Mouse (Mus musculus) liver, postnatal 0 days (tissue): Measurements from ENCODE around the gene Gm49776. TPM values are rescaled to one million over a fixed set of nuclear protein-coding genes. Genes with fewer than 3 reads are reported as not detected.

ENCODE experiments used
- ATAC-seq: fragments of 200-750 bp; cut with Nextera tagmentation; 2 replicates; pipeline ENCODE4 v1.8.0; 2017; ENCODE audit warnings: mild to moderate bottlenecking, moderate library complexity
- DNase-seq: peaks from one replicate; pipeline ENCODE4 v3.0.0-alpha.2; 2016
- H3K27ac ChIP-seq: fragments of 300-500 bp; sonication (generic); 2 replicates; pipeline ENCODE4 v1.5.1; 2014; ENCODE audit warnings: antibody characterized with exemption, moderate library complexity, mild to moderate bottlenecking, low read depth
- H3K27me3 ChIP-seq: fragments of 300-500 bp; sonication (generic); 2 replicates; pipeline ENCODE4 v1.6.1; 2014; ENCODE audit warnings: low read length, control low read depth, mixed read lengths; ENCODE audit not compliant: insufficient read depth
- H3K36me3 ChIP-seq: fragments of 300-500 bp; sonication (generic); replicated peaks from 2 replicates; pipeline ENCODE4 v1.6.1; 2014; ENCODE audit warnings: mild to moderate bottlenecking, control low read depth, low read length, moderate library complexity, mixed read lengths; ENCODE audit not compliant: insufficient read depth
- H3K4me1 ChIP-seq: fragments of 300-500 bp; sonication (generic); 2 replicates; pipeline ENCODE4 v1.6.1; 2014; ENCODE audit warnings: antibody characterized with exemption, mild to moderate bottlenecking, control low read depth; ENCODE audit not compliant: insufficient read depth
- H3K4me2 ChIP-seq: fragments of 300-500 bp; sonication (generic); 2 replicates; pipeline ENCODE4 v1.6.1; 2014; ENCODE audit warnings: low read depth, mild to moderate bottlenecking, low read length, moderate library complexity, mixed read lengths
- H3K4me3 ChIP-seq: fragments of 300-500 bp; sonication (generic); 2 replicates; pipeline ENCODE4 v1.5.1; 2014; ENCODE audit warnings: low read depth, low read length
- H3K9ac ChIP-seq: fragments of 300-500 bp; sonication (generic); replicated peaks from 2 replicates; pipeline ENCODE4 v1.6.1; 2014; ENCODE audit warnings: mild to moderate bottlenecking, moderate library complexity
- H3K9me3 ChIP-seq: fragments of 300-500 bp; sonication (generic); 2 replicates; pipeline ENCODE4 v1.6.1; 2016; ENCODE audit warnings: mild to moderate bottlenecking, control low read depth, low read length, mixed read lengths
- CTCF ChIP-seq: sonication (generic); IDR thresholded peaks from 2 replicates; pipeline ENCODE4 v1.5.1; 2016; ENCODE audit warnings: antibody characterized with exemption, low read depth
- EP300 ChIP-seq: IDR thresholded peaks from 2 replicates; pipeline ENCODE4 v1.6.1; 2016; ENCODE audit warnings: antibody characterized with exemption, low read depth, mild to moderate bottlenecking
- WGBS: fragments of 180-500 bp; shearing (Covaris S2); extraction: QIAGEN DNeasy Blood & Tissue Kit; methylation state at CpG from one replicate; pipeline ENCODE4 v1.1.7; 2014; ENCODE audit not compliant: insufficient replicate concordance; 5-methylcytosine and 5-hydroxymethylcytosine counted together
- polyA plus RNA-seq: library from polyadenylated mRNA; unstranded; fragments of >200 nt; fragmentation: Nextera tagmentation; extraction: Ambion mirVana; gene quantifications from 2 replicates; pipeline ENCODE4 v1.2.1, GENCODE M21; 2015

Gene Gm49776
- polyA plus RNA-seq, 1 experiment from 2014 or later = not detected

DNA sequence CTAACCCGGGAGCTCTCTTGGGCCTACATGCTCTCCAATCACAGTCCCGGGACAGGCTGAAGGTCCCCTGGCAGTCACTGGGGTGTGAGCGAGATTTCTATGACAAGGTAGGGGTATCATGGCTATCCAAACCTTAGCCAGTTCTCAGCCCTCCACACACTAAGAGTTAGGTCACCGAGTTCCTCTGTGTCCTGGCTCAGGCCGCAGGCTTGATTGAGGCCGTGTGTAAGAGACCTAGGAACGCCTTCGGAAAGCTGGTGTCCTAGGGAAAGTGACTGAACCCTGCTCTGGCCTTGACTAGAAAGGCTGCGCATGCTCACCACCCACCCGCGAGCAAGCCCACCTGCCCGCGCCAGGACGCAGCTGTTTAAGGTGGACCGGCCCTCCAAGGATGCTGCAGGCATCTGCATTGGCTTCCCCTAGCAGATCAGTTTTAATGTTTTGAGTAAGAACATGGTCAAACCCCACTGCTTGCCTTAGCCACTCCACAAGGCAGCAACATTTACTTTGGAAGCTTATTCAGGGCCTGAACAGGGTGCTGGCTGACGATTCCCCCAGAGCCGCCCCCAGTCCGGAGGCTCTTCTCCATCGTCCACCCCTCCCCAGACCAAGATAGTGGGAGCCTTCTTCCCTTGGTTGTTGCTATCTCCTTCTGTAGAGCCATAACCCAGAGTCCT, 22.6 kb downstream of the Gm49776 start:
- DNase-seq (no peak), ATAC-seq (peak; percentile 46)
- Histone ChIP-seq H3K4me3 (peak overlapping the region; percentile 66), H3K4me2 (peak overlapping the region; percentile 74), H3K27me3 (no peaks in the 10 kb centered on the region), H3K9me3 (no peaks in the 10 kb centered on the region), H3K36me3 (peaks cover 16% of the 10 kb centered on the region), H3K9ac (peak overlapping the region; percentile 72), H3K27ac (peak overlapping the region; percentile 69), H3K4me1 (peaks cover 6% of the 10 kb centered on the region)
- no peak for TF ChIP-seq EP300
- TF ChIP-seq CTCF = no peak
- WGBS = 9% methylated on average over 19 of the region's 19 CpGs

DNA sequence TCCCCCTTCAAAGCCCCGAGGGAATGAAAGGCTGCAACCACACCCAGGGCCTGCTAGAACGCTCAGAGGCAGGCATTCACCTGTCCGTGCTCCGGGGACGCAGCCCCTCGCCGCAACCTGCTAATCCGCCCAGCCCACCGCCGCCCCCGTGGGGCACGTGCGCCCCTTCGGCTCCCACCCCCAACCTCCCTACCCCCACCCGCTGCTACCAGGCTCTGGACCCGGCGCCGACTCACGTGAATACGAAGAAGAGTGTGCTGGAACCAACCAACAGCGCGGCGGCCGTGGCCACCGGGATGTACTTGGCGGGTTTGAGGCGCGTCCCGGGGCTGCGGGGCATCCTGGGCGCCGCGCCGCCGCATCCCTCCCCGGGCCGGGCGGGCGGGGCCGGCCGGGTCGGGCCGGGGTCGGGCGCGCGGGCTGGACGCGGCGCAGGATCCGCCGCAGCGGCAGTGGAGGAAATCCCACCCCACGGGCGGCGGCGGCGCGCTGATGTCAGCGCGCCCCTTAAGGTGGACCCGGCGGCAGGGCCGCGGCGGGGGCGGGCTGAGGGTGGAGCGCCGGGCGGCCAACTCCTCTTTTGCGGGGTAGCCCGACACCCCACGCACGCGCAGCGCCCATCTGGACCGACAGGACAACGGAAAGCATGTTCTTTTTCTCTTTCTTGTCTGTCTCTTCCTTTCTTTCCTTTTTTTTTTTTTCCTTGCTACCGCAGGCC, 23.3 kb downstream of the Gm49776 start, which contains the start of gene Zdhhc8:
Zdhhc8 (minus strand) TSS at position 466 of the 718 bp plus-strand sequence.
- Histone ChIP-seq H3K4me2 (peak within 1 kb of the TSS; percentile 74), H3K9me3 (no peaks in the 10 kb centered on the region), H3K4me3 (peak within 1 kb of the TSS; percentile 66), H3K9ac (peak within 1 kb of the TSS; percentile 72), H3K36me3 (peaks cover 9% of the 10 kb centered on the region), H3K27me3 (no peaks in the 10 kb centered on the region), H3K4me1 (peaks cover 12% of the 10 kb centered on the region), H3K27ac (peak within 1 kb of the TSS; percentile 69)
- DNase-seq = peak; percentile 68
- WGBS = 1% methylated on average over 43 of the region's 79 CpGs
- TF ChIP-seq EP300 (no peak), CTCF (no peak)
- peak; percentile 69 for ATAC-seq

DNA sequence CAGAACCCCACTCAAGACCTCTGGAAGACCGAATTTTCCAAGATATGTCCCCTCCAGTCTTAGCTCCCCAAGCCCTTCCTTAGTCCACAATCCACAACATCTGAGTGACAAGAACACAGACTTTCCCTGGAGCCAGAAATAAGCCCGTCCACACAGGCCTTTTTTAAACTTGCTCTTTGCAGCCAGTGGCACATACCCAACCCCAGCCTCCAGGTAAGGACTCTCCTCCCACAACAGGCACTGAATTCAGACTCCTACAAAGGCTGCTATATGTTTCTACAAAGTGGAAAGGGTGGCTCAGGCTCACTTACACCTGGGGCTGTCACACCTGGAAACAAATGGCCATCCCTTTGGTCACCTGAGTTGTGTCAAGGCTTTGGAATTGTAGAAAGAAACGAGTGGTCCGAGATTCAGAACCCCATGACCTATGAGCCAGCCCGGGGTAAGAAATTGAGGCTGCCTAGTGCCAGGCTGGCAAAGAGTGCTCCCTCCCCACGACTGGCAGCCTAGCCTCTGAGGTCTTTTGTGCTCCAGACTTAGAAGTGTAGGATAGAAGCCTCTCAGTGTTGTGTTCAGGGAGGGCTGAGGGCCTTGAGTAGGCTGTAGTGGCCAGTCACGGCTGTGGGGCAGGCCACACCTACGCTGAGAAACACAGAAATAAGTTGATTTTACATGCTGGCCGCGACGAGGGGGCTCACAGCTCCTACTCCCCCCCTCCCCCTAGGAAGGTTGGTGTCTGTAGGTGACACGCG, 24.0 kb downstream of the Gm49776 start:
- peaks cover 17% of the 10 kb centered on the region for H3K4me1 ChIP-seq

DNA sequence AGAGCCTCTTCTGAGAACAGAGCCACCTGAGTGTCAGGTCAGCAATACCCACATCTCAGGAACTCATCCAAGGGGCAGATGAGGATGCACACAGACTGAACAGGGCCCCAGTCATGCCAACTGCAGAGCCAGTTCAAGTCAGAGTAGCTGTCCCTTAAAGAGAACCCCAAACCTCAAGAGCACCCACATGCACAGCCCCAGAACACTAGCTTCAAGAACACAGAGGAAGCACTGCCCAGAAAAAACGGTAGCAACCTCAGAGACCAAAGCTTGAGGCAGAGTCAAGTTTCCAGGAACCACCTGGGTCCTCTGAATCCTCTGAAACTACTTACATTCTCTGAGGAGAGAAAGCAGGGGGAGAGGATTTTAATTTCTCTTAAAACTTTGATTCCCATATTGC, 24.7 kb downstream of the Gm49776 start:
- H3K4me1 ChIP-seq = peaks cover 17% of the 10 kb centered on the region

More for the DNA sequence above, 24.0 kb downstream of the Gm49776 start:
- TF ChIP-seq CTCF = no peak
- no peak for TF ChIP-seq EP300
- DNase-seq = no peak
- 0 out of 2 replicates have a peak, but pooled peaks have one; percentile 1 for ATAC-seq
- Histone ChIP-seq H3K36me3 (peaks cover 6% of the 10 kb centered on the region), H3K4me3 (peak overlapping the region; percentile 66), H3K9me3 (no peaks in the 10 kb centered on the region), H3K27me3 (no peaks in the 10 kb centered on the region), H3K27ac (0 out of 2 replicates have a peak overlapping the region, but pooled peaks have one; percentile 69), H3K4me2 (peak overlapping the region; percentile 74), H3K9ac (peak overlapping the region; percentile 72)
- WGBS = 19% methylated on average over 13 of the region's 13 CpGs

DNA sequence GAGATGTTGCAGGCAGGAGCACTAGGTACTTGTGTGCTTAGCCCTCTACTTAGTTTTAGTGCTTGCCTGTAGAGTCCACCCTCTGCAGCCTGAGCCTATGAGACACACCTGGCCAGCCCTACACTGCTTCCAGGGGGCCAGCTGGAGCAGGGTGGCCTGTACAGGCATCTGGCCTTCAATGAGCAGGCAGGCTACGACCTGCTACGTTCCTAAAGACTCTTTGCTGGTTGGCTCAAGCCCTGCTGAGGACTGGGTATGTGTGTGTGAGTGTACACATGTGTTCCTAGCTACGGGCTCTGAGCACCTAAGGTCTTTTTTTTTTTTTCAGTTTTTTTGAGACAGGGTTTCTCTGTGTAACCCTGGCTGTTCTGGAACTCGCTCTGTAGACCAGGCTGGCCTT, 26.7 kb downstream of the Gm49776 start:
- DNase-seq (no peak), ATAC-seq (no peak)
- Histone ChIP-seq H3K4me3 (no peak overlapping the region), H3K4me2 (no peak overlapping the region), H3K27me3 (no peaks in the 10 kb centered on the region), H3K4me1 (peaks cover 17% of the 10 kb centered on the region), H3K27ac (no peak overlapping the region), H3K36me3 (peaks cover 1% of the 10 kb centered on the region; the same call in 1 of the 2 replicates), H3K9me3 (no peaks in the 10 kb centered on the region), H3K9ac (no peak overlapping the region)
- 75% methylated on average over 4 of the region's 4 CpGs for WGBS
- no peak for TF ChIP-seq CTCF
- no peak for TF ChIP-seq EP300

More for the DNA sequence above, 24.7 kb downstream of the Gm49776 start:
- no peak for TF ChIP-seq EP300
- no peak for TF ChIP-seq CTCF
- ATAC-seq (no peak), DNase-seq (no peak)
- H3K27ac ChIP-seq = no peak overlapping the region
- H3K4me2 ChIP-seq = no peak overlapping the region
- 29% methylated on average over 1 of the region's 1 CpGs for WGBS
- H3K9ac ChIP-seq = no peak overlapping the region
- H3K9me3 ChIP-seq = no peaks in the 10 kb centered on the region
- H3K27me3 ChIP-seq = no peaks in the 10 kb centered on the region
- no peaks in the 10 kb centered on the region for H3K36me3 ChIP-seq
- H3K4me3 ChIP-seq = no peak overlapping the region

DNA sequence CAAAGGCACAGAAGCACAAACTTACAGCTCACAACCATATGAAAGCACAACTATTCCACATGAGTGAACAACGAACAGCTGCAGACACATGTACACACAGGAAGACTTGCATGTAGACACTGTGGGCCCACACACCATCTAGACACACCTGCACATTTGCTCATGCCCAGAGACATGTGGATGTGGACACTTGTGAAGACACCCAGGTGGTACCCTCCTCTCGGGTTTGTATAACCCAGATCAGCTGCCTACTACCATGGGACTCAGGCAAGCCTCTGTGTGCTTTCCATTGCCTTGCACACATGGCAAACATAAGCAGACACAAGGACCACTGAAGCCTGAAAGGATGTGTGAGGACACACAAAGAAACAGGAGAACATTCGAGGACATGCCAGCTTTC, 27.1 kb downstream of the Gm49776 start:
- Histone ChIP-seq H3K9me3 (no peaks in the 10 kb centered on the region), H3K9ac (no peak overlapping the region), H3K27ac (no peak overlapping the region; the same call in 1 of the 2 replicates), H3K4me2 (no peak overlapping the region), H3K27me3 (no peaks in the 10 kb centered on the region), H3K4me3 (no peak overlapping the region), H3K4me1 (peaks cover 17% of the 10 kb centered on the region), H3K36me3 (peaks cover 5% of the 10 kb centered on the region; the same call in 1 of the 2 replicates)
- DNase-seq (no peak), ATAC-seq (no peak)
- no peak for TF ChIP-seq CTCF
- TF ChIP-seq EP300 = no peak
- 61% methylated on average over 3 of the region's 3 CpGs for WGBS
